Mouse (Mus musculus) heart, adult 2 months (tissue): Measurements from ENCODE around the gene Clk1.

ENCODE experiments used
- CTCF ChIP-seq: fragments of 200-600 bp; IDR thresholded peaks from 2 replicates; pipeline ENCODE4 v1.8.1; 2022; ENCODE audit warnings: antibody characterized with exemption, mild to moderate bottlenecking, moderate library complexity
- POLR2A ChIP-seq: fragments of 200-500 bp; IDR thresholded peaks from 2 replicates; pipeline ENCODE4 v1.6.1; 2011; ENCODE audit warnings: mild to moderate bottlenecking, low read depth, low read length, control low read depth; ENCODE audit not compliant: insufficient read depth

DNA sequence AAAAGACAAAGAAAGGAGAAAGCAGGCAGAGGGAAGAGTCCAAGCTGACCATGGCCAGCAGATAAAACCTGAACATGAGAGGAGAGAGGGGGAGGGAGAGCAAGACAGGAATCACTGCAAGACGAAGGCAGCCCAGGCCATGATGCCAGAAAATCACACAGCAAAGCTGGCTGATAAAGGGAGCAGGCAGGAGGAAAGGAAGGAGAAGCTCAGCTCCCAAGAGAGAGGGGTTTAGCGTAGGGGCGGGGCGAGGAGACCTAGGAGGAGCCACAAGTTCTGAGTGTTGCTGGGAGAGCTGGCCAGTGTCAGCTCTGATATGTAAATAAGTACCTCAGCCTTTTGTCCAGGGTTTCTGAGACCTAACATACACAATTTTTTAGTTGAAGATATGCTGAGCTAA is 61.6 kb downstream of the Clk1 start:
- no peak for TF ChIP-seq CTCF
- no peak for TF ChIP-seq POLR2A
